Mouse (Mus musculus) adrenal gland, postnatal 0 days (tissue): ENCODE measurements around the gene Cklf. TPM values are rescaled to one million over a fixed set of nuclear protein-coding genes. Genes with fewer than 3 reads are reported as not detected.

ENCODE experiments used
- polyA plus RNA-seq: library from polyadenylated mRNA; unstranded; fragments of >200 nt; fragmentation: Nextera tagmentation; extraction: Ambion mirVana; gene quantifications from 2 replicates; pipeline ENCODE4 v1.2.1, GENCODE M21; 2015

Cklf gene
- 125 and 176 TPM in 2 replicates for polyA plus RNA-seq

DNA sequence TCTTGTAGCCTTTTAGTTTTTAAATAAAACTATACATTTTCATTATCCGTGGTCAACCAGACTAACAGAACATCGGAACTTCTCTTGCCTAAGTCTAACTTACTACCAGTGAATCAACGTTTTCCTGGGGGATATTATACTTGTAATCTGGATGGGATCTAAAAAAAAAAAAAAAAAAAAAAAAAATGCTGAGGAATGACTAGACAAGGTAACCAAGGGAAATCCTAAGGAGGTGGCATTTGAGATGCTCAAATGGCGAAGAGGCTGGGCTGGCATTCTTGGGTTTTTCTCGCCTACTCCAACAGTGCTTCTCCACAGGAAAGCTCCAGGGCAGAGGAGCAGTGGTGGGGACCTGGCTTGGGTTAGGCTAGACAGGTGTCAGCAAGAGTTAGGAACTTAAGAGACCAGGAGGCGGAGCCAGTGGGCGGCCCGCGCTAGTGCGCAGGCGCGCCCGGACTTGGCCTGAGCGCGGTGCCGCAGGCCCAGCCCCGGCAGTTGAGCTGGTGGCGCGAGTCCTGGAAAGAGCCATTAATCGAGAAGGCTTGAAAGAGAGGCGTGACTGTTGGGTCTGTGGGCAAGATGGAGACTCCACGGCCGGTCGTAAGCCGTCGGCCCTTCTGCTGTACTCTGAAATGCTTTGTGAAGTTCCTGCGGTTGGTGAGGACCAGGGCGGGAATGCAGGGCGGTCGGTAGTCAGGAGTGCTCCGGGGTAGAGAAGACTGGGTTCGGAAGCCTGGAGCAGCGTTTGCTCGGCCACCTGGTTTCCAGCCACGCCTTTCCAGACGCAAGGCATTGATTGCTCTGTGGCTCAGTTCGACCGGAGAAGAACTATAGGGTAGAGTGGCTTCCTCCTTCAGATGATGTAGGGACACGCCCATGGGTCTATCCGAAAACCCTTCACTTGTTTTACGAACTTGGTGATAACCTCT is at the start of gene Cklf:
Gene Cklf, plus strand, starts transcription at position 423 of the 929 bp plus-strand sequence.

DNA sequence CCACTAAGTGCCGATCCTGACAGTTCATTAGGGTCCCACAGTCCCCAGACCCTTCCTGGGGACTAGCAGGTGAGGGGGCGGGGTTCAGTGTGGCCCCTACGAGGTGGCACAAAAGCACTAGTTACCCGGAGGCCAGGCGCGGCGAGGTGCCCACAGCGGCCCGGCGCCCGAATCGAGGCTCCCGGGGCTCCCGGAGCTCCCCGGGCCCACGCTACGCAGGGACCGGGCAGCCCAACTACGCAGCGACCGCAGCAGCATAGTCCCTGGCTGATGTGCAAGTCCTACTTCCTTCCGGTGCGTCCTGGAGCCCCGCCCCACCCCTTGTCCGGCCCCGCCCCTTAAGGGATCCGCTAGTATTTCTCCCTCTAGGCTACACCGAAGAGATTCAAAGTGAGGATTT is 2.4 kb upstream of the Cklf start, which contains the start of gene Tk2:
Gene Tk2, minus strand, starts transcription at position 283 of the 400 bp plus-strand sequence.

DNA sequence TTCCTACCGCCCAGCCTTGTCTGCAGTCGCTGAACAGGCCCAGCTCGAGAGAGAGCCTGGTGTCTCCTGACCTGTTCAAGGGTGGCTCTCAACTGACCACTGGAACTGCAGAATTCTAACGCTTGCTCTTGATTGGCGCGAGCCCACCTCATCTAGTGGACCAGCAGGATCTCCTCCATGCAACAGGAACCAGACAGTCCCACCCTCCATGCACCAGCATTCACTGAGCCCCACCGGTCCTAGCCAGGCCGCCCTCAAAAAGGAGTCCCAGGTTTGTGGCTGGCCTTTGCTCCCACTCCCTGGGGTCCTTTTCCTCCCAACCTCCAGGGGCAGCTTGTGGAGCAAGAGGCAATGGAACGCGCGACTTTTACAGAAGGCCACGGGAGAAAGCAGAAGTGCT is 42.4 kb downstream of the Cklf start, which contains the start of gene Cmtm2a:
Gene Cmtm2a, minus strand, starts transcription at position 101 of the 400 bp plus-strand sequence.

DNA sequence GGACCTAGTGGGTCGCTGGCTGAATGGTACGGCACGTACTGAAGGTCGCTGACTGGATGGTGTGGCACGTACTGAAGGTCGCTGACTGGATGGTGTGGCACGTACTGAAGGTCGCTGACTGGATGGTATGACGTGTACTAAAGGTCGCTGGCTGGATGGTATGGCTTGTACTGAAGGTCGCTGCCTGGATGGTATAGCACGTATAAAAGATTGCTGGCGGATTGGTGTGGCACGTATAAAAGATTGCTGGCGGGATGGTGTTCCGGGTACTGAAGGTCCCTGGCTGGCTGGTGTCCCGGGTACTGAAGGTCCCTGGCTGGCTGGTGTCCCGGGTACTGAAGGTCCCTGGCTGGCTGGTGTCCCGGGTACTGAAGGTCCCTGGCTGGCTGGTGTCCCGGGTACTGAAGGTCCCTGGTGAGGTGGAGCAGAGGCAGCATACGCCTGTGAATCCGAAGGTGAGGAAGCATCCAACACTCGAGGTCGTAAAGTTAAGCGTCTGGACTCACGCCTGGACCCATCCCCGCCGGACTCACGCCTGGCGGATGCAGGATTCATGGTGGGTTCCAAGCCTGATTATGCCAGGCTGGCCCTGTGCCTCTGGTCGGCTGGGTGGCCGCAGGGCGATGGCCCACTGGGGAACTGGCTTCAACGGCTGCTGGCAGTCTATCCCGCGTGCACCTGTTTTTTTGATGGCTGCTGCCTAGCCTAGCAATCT is 58.9 kb downstream of the Cklf start, which contains the start of the genes Gm45711 and Cmtm1:
Gene Gm45711, minus strand, starts transcription at position 641 of the 715 bp plus-strand sequence.
Gene Cmtm1, minus strand, starts transcription at position 705 of the 715 bp plus-strand sequence.

Other genes with a start within 250 kb of the Cklf start
- gene Cdh5, start 149.2 kb upstream of the Cklf start, polyA plus RNA-seq: 28.3 and 33.5 TPM in 2 replicates
- gene Bean1, start 80.4 kb upstream of the Cklf start, polyA plus RNA-seq: 1.9 and 8.6 TPM in 2 replicates
- 31.1 and 60.1 TPM in 2 replicates for gene Tk2, start 2.3 kb upstream of the Cklf start, polyA plus RNA-seq
- 0.54 and 0.87 TPM in 2 replicates for gene Cmtm2a, start 42.3 kb downstream of the Cklf start, polyA plus RNA-seq
- gene Gm45711, start 59.2 kb downstream of the Cklf start, polyA plus RNA-seq: 0.13 and 0.30 TPM in 2 replicates
- gene Cmtm1, start 59.3 kb downstream of the Cklf start, polyA plus RNA-seq: 0.43 and 0.47 TPM in 2 replicates
- gene Gm11020, start 70.7 kb downstream of the Cklf start, polyA plus RNA-seq: not detected in 2 replicates
- 0.33 TPM in 1 of 2 replicates, not detected in the other for gene Cmtm2b, start 71.4 kb downstream of the Cklf start, polyA plus RNA-seq
- 122 and 128 TPM in 2 replicates for gene Cmtm3, start 88.5 kb downstream of the Cklf start, polyA plus RNA-seq
- 1.3 and 1.8 TPM in 2 replicates for gene Cmtm4, start 144.9 kb downstream of the Cklf start, polyA plus RNA-seq
- gene Dync1li2, start 192.2 kb downstream of the Cklf start, polyA plus RNA-seq: 32.6 and 39.1 TPM in 2 replicates